In the genomic region with DNA sequence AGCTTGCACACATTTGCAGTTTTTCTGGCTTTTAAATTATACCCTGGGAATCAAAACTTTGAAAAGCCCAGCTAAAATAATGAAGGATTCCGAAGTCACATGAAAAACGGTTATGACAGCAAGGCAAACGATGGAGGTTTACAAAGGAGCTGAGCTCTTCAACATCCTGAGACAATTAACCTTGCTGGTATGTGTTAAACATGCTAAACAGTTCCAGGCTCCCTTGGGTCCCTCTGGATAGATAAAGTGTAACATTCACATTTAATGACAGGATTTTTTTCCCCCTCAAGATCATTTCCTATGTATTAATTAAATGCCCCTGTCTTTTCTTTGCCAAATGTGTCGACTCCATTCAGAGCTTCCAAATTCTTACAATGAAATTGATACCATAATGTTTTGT, we compare ENCODE assay signal across 19 mouse cellular contexts.
DNase-seq lines count a peak whose midpoint lies in the region; ATAC-seq and TF ChIP-seq lines count a peak whose summit lies in the region.
"Had no signal": no experiment of that assay in that cellular context is flagged by ENCODE, and none has a peak within 500 bp of the region (broad histone marks: within the 10 kb centered on the region; RNA-seq: fewer than 3 reads in every experiment).

No protein-coding gene starts in this region.

- no peak for ATAC-seq in hindbrain, embryonic 13.5 days (ENCODE audit: low FRiP score)
- no peak for ATAC-seq in hindbrain, embryonic 11.5 days (ENCODE audit: low FRiP score)
- ATAC-seq in hindbrain, postnatal 0 days, result no peak
- no peak for ATAC-seq in hindbrain, embryonic 12.5 days (ENCODE audit: low FRiP score)
- ATAC-seq in midbrain, postnatal 0 days (ENCODE audit: low FRiP score), result no peak
- ATAC-seq in midbrain, embryonic 11.5 days (ENCODE audit: low FRiP score), result no peak
- ATAC-seq: forebrain, embryonic 13.5 days; forebrain, embryonic 15.5 days; forebrain, postnatal 0 days had no signal

- TF ChIP-seq CTCF in hindbrain, postnatal 0 days (IDR thresholded peaks at IDR 0.05; ENCODE audit: low read depth), result no peak
- no peak for TF ChIP-seq CTCF in midbrain, postnatal 0 days (IDR thresholded peaks at IDR 0.05)

- no peaks in the 10 kb centered on the region for H3K27me3 ChIP-seq in hindbrain, embryonic 13.5 days
- no peaks in the 10 kb centered on the region for H3K27me3 ChIP-seq in hindbrain, embryonic 11.5 days (ENCODE audit: control insufficient read depth, insufficient read depth, low read length)
- H3K27me3 ChIP-seq in hindbrain, postnatal 0 days (ENCODE audit: insufficient read depth, low read length), result no peaks in the 10 kb centered on the region
- H3K27me3 ChIP-seq in hindbrain, embryonic 12.5 days, result no peaks in the 10 kb centered on the region
- H3K27me3 ChIP-seq in midbrain, postnatal 0 days (ENCODE audit: insufficient read depth, low read length), result no peaks in the 10 kb centered on the region
- H3K27me3 ChIP-seq in midbrain, embryonic 11.5 days (ENCODE audit: control insufficient read depth, insufficient read depth, low read length), result no peaks in the 10 kb centered on the region
- H3K27me3 ChIP-seq: embryonic facial prominence, embryonic 12.5 days; forebrain, embryonic 13.5 days; forebrain, embryonic 15.5 days had no signal

- H3K9me3 ChIP-seq in hindbrain, embryonic 13.5 days, result no peaks in the 10 kb centered on the region
- H3K9me3 ChIP-seq in hindbrain, embryonic 11.5 days (ENCODE audit: control insufficient read depth, low read length), result no peaks in the 10 kb centered on the region
- H3K9me3 ChIP-seq in hindbrain, postnatal 0 days (ENCODE audit: low read length), result no peaks in the 10 kb centered on the region
- no peaks in the 10 kb centered on the region for H3K9me3 ChIP-seq in hindbrain, embryonic 12.5 days (replicated peaks)
- no peaks in the 10 kb centered on the region for H3K9me3 ChIP-seq in midbrain, postnatal 0 days (ENCODE audit: low read length)
- no peaks in the 10 kb centered on the region for H3K9me3 ChIP-seq in midbrain, embryonic 11.5 days (ENCODE audit: control insufficient read depth, low read length)
- H3K9me3 ChIP-seq: embryonic facial prominence, embryonic 12.5 days; forebrain, embryonic 13.5 days; forebrain, embryonic 15.5 days had no signal

- peak overlapping the region; percentile 27; the same call in 1 of the 2 replicates for H3K27ac ChIP-seq in hindbrain, embryonic 13.5 days
- no peak overlapping the region for H3K27ac ChIP-seq in hindbrain, embryonic 11.5 days (ENCODE audit: low read depth, low read length)
- H3K27ac ChIP-seq in hindbrain, postnatal 0 days, result no peak overlapping the region
- no peak overlapping the region for H3K27ac ChIP-seq in hindbrain, embryonic 12.5 days
- H3K27ac ChIP-seq in midbrain, postnatal 0 days (ENCODE audit: low read depth, low read length), result no peak overlapping the region
- no peak overlapping the region for H3K27ac ChIP-seq in midbrain, embryonic 11.5 days (ENCODE audit: low read depth, low read length)
- H3K27ac ChIP-seq: embryonic facial prominence, embryonic 12.5 days; forebrain, embryonic 13.5 days; forebrain, embryonic 15.5 days had no signal

- H3K9ac ChIP-seq in hindbrain, embryonic 13.5 days, result no peak overlapping the region
- H3K9ac ChIP-seq in hindbrain, embryonic 11.5 days (ENCODE audit: low read depth, low read length), result no peak overlapping the region
- no peak overlapping the region for H3K9ac ChIP-seq in hindbrain, postnatal 0 days (replicated peaks; ENCODE audit: low read length)
- H3K9ac ChIP-seq in hindbrain, embryonic 12.5 days, result no peak overlapping the region
- no peak overlapping the region for H3K9ac ChIP-seq in midbrain, postnatal 0 days (replicated peaks; ENCODE audit: low read length, poor library complexity, severe bottlenecking)
- H3K9ac ChIP-seq in midbrain, embryonic 11.5 days (ENCODE audit: low read length), result no peak overlapping the region
- H3K9ac ChIP-seq: embryonic facial prominence, embryonic 12.5 days; forebrain, embryonic 13.5 days; forebrain, embryonic 15.5 days; forebrain, postnatal 0 days had no signal

- H3K36me3 ChIP-seq in hindbrain, embryonic 13.5 days, result no peaks in the 10 kb centered on the region
- H3K36me3 ChIP-seq in hindbrain, embryonic 11.5 days (ENCODE audit: control insufficient read depth, insufficient read depth, low read length), result no peaks in the 10 kb centered on the region
- no peaks in the 10 kb centered on the region for H3K36me3 ChIP-seq in hindbrain, postnatal 0 days (ENCODE audit: insufficient read depth, low read length)
- H3K36me3 ChIP-seq in hindbrain, embryonic 12.5 days, result no peaks in the 10 kb centered on the region
- H3K36me3 ChIP-seq in midbrain, postnatal 0 days (ENCODE audit: insufficient read depth, low read length), result no peaks in the 10 kb centered on the region
- no peaks in the 10 kb centered on the region for H3K36me3 ChIP-seq in midbrain, embryonic 11.5 days (ENCODE audit: control insufficient read depth, insufficient read depth, low read length)
- H3K36me3 ChIP-seq: embryonic facial prominence, embryonic 12.5 days; forebrain, embryonic 15.5 days had no signal

- H3K4me1 ChIP-seq in hindbrain, embryonic 13.5 days (replicated peaks), result 0 out of 2 replicates have a peak, but pooled peaks cover 3% of the 10 kb centered on the region
- no peaks in the 10 kb centered on the region for H3K4me1 ChIP-seq in hindbrain, embryonic 11.5 days (replicated peaks; ENCODE audit: control insufficient read depth, insufficient read depth, low read length)
- no peaks in the 10 kb centered on the region for H3K4me1 ChIP-seq in hindbrain, postnatal 0 days (ENCODE audit: insufficient read depth, low read length)
- H3K4me1 ChIP-seq in hindbrain, embryonic 12.5 days, result no peaks in the 10 kb centered on the region
- H3K4me1 ChIP-seq in midbrain, postnatal 0 days (ENCODE audit: insufficient read depth, low read length), result no peaks in the 10 kb centered on the region
- no peaks in the 10 kb centered on the region for H3K4me1 ChIP-seq in midbrain, embryonic 11.5 days (ENCODE audit: control insufficient read depth, insufficient read depth, low read length)
- H3K4me1 ChIP-seq: embryonic facial prominence, embryonic 12.5 days; forebrain, embryonic 13.5 days; forebrain, embryonic 15.5 days had no signal

- H3K4me3 ChIP-seq in hindbrain, embryonic 13.5 days, result no peak overlapping the region
- no peak overlapping the region for H3K4me3 ChIP-seq in hindbrain, embryonic 11.5 days (ENCODE audit: low read depth, low read length)
- H3K4me3 ChIP-seq in hindbrain, postnatal 0 days (ENCODE audit: low read length), result no peak overlapping the region
- H3K4me3 ChIP-seq in hindbrain, embryonic 12.5 days, result no peak overlapping the region
- no peak overlapping the region for H3K4me3 ChIP-seq in midbrain, postnatal 0 days (ENCODE audit: low read depth, low read length)
- no peak overlapping the region for H3K4me3 ChIP-seq in midbrain, embryonic 11.5 days (ENCODE audit: low read depth, low read length)
- H3K4me3 ChIP-seq: embryonic facial prominence, embryonic 12.5 days; forebrain, embryonic 13.5 days; forebrain, embryonic 15.5 days had no signal

- DNase-seq in hindbrain, embryonic 11.5 days (ENCODE audit: low spot score), result no peak
- peak; percentile 30 for DNase-seq in hindbrain, postnatal 0 days (ENCODE audit: low spot score)
- peak; percentile 47 for DNase-seq in midbrain, postnatal 0 days (ENCODE audit: low spot score)
- DNase-seq in midbrain, embryonic 11.5 days (ENCODE audit: low spot score, missing footprints), result no peak
- no peak for DNase-seq in urinary bladder, postnatal 4 days (ENCODE audit: low spot score in 2 of 2)
- DNase-seq: adrenal gland, adult 2 months; adrenal gland, postnatal 10 days; adrenal gland, postnatal 25 days; cerebellum, adult 11-12 months; cerebellum, adult 2 months; cerebellum, adult 9-10 months; cerebellum, postnatal 10 days; cerebellum, postnatal 25 days; forebrain, postnatal 0 days had no signal

- WGBS in hindbrain, embryonic 13.5 days, result 55% methylated on average over 4 of the region's 4 CpGs
- WGBS in hindbrain, embryonic 11.5 days, result 76% methylated on average over 4 of the region's 4 CpGs
- WGBS in hindbrain, postnatal 0 days, result 61% methylated on average over 4 of the region's 4 CpGs
- 57% methylated on average over 4 of the region's 4 CpGs for WGBS in hindbrain, embryonic 12.5 days
- 63% methylated on average over 4 of the region's 4 CpGs for WGBS in midbrain, postnatal 0 days
- WGBS in midbrain, embryonic 11.5 days, result 83% methylated on average over 4 of the region's 4 CpGs

- no peak overlapping the region for H3K4me2 ChIP-seq in hindbrain, embryonic 13.5 days
- H3K4me2 ChIP-seq in hindbrain, embryonic 11.5 days (replicated peaks; ENCODE audit: low read depth, low read length), result no peak overlapping the region
- no peak overlapping the region for H3K4me2 ChIP-seq in hindbrain, postnatal 0 days (ENCODE audit: low read depth, low read length)
- H3K4me2 ChIP-seq in hindbrain, embryonic 12.5 days (replicated peaks), result no peak overlapping the region
- H3K4me2 ChIP-seq in midbrain, postnatal 0 days (ENCODE audit: low read depth, low read length, poor library complexity, severe bottlenecking), result no peak overlapping the region
- H3K4me2 ChIP-seq in midbrain, embryonic 11.5 days, result no peak overlapping the region
- H3K4me2 ChIP-seq: embryonic facial prominence, embryonic 12.5 days; forebrain, embryonic 13.5 days; forebrain, embryonic 15.5 days had no signal

Comparison
In these comparisons a context has a peak if more than half of its experiments do, and no peak if none do; other contexts are left out.
1. DNase-seq: peak in hindbrain, postnatal 0 days (single experiment) and midbrain, postnatal 0 days (single experiment); none in hindbrain, embryonic 11.5 days (single experiment), midbrain, embryonic 11.5 days (single experiment) and urinary bladder, postnatal 4 days (0 of 2).